Mouse (Mus musculus) kidney, postnatal 25 days (tissue): ENCODE data around the gene Nxph1.

Experiments used
- DNase-seq, 2 experiments: peaks; one replicate each; pipeline ENCODE4 v3.0.0; 2021; ENCODE audit warnings: mixed read lengths in 2 of 2

The Nxph1 gene

GRCm38 (mm10) chr6:8970576-8970975, 22.3 kb downstream of the Nxph1 start:
- DNase-seq, result no peak

GRCm38 (mm10) chr6:8979237-8979871, 31.1 kb downstream of the Nxph1 start:
- no peak for DNase-seq

GRCm38 (mm10) chr6:8996301-8996943, 48.2 kb downstream of the Nxph1 start:
- peak in 1 of 2 experiments; percentile 33 for DNase-seq

- DNase-seq, result no peak
Observed at GRCm38 (mm10) chr6:8997326-8997725, 49.1 kb downstream of the Nxph1 start.

GRCm38 (mm10) chr6:9002686-9003085, 54.5 kb downstream of the Nxph1 start:
- no peak for DNase-seq

GRCm38 (mm10) chr6:9026631-9027030, 78.4 kb downstream of the Nxph1 start:
- DNase-seq, result peak in 1 of 2 experiments; percentile 33

- peak; percentile 2 to 31 for DNase-seq
Observed at GRCm38 (mm10) chr6:9027146-9027545, 78.9 kb downstream of the Nxph1 start.

- DNase-seq, result no peak
Observed at GRCm38 (mm10) chr6:9028501-9028900, 80.3 kb downstream of the Nxph1 start.

GRCm38 (mm10) chr6:9039286-9039685, 91.1 kb downstream of the Nxph1 start:
- DNase-seq, result no peak

GRCm38 (mm10) chr6:9040991-9041390, 92.8 kb downstream of the Nxph1 start:
- no peak for DNase-seq

- DNase-seq, result no peak
Observed at GRCm38 (mm10) chr6:9042391-9042790, 94.2 kb downstream of the Nxph1 start.

- DNase-seq, result no peak
Observed at GRCm38 (mm10) chr6:9046815-9047214, 98.6 kb downstream of the Nxph1 start.

- no peak for DNase-seq
Observed at GRCm38 (mm10) chr6:9061261-9062105, 113.3 kb downstream of the Nxph1 start.

GRCm38 (mm10) chr6:9066435-9066834, 118.2 kb downstream of the Nxph1 start:
- no peak for DNase-seq

GRCm38 (mm10) chr6:9069913-9070312, 121.7 kb downstream of the Nxph1 start:
- no peak for DNase-seq

- no peak for DNase-seq
Observed at GRCm38 (mm10) chr6:9076463-9076862, 128.2 kb downstream of the Nxph1 start.

- peak in 1 of 2 experiments; percentile 37 for DNase-seq
Observed at GRCm38 (mm10) chr6:9077793-9078689, 129.8 kb downstream of the Nxph1 start.

GRCm38 (mm10) chr6:9083851-9084250, 135.6 kb downstream of the Nxph1 start:
- no peak for DNase-seq

- DNase-seq, result no peak
Observed at GRCm38 (mm10) chr6:9097345-9097744, 149.1 kb downstream of the Nxph1 start.

GRCm38 (mm10) chr6:9107366-9107765, 159.1 kb downstream of the Nxph1 start:
- no peak for DNase-seq

GRCm38 (mm10) chr6:9119136-9119535, 170.9 kb downstream of the Nxph1 start:
- no peak for DNase-seq

GRCm38 (mm10) chr6:9124321-9124914, 176.2 kb downstream of the Nxph1 start:
- DNase-seq, result no peak
